Mouse (Mus musculus): Measurements from ENCODE around the gene Rasa3. TPM values are rescaled to one million over a fixed set of nuclear protein-coding genes. Genes with fewer than 3 reads are reported as not detected.

The Rasa3 gene
- polyA plus RNA-seq, 1 experiment from 2014 or later, result 14.0 TPM

- no peak for DNase-seq (ENCODE audit: low spot score)
- 91% methylated on average over 9 of the region's 9 CpGs for WGBS
- Histone ChIP-seq H3K4me2 (ENCODE audit: low read length) (no peak overlapping the region), H3K4me1 (replicated peaks; ENCODE audit: insufficient read depth, low read length) (0 out of 2 replicates have a peak, but pooled peaks cover 7% of the 10 kb centered on the region), H3K27ac (no peak overlapping the region), H3K9ac (ENCODE audit: low read depth, low read length) (no peak overlapping the region), H3K4me3 (replicated peaks; ENCODE audit: low read depth, low read length) (no peak overlapping the region), H3K36me3 (ENCODE audit: insufficient read depth, low read length) (no peaks in the 10 kb centered on the region), H3K27me3 (ENCODE audit: insufficient read depth, low read length) (no peaks in the 10 kb centered on the region), H3K9me3 (replicated peaks; ENCODE audit: low read length) (no peaks in the 10 kb centered on the region)
- no peak for TF ChIP-seq CTCF (IDR thresholded peaks at IDR 0.05; ENCODE audit: low read depth)
- no peak for ATAC-seq (replicated peaks; ENCODE audit: low FRiP score, low read depth)
Observed at GRCm38 (mm10) chr8:13620226-13620920, 57.0 kb downstream of the Rasa3 start.

- 82% methylated on average over 17 of the region's 17 CpGs for WGBS
- DNase-seq (ENCODE audit: low spot score), result no peak
- Histone ChIP-seq H3K4me2 (ENCODE audit: low read length) (no peak overlapping the region), H3K27me3 (ENCODE audit: insufficient read depth, low read length) (no peaks in the 10 kb centered on the region), H3K27ac (no peak overlapping the region), H3K4me3 (replicated peaks; ENCODE audit: low read depth, low read length) (no peak overlapping the region), H3K36me3 (ENCODE audit: insufficient read depth, low read length) (0 out of 2 replicates have a peak, but pooled peaks cover 3% of the 10 kb centered on the region), H3K9me3 (replicated peaks; ENCODE audit: low read length) (no peaks in the 10 kb centered on the region), H3K9ac (ENCODE audit: low read depth, low read length) (no peak overlapping the region), H3K4me1 (replicated peaks; ENCODE audit: insufficient read depth, low read length) (0 out of 2 replicates have a peak, but pooled peaks cover 3% of the 10 kb centered on the region)
- ATAC-seq (replicated peaks; ENCODE audit: low FRiP score, low read depth), result no peak
- TF ChIP-seq CTCF (IDR thresholded peaks at IDR 0.05; ENCODE audit: low read depth), result no peak
Observed at GRCm38 (mm10) chr8:13616831-13617505, 60.4 kb downstream of the Rasa3 start.

- WGBS, result 43% methylated on average over 10 of the region's 10 CpGs
- H3K36me3 ChIP-seq (ENCODE audit: insufficient read depth, low read length), result 0 out of 2 replicates have a peak, but pooled peaks cover 3% of the 10 kb centered on the region
- H3K27ac ChIP-seq, result no peak overlapping the region
- H3K4me3 ChIP-seq (replicated peaks; ENCODE audit: low read depth, low read length), result no peak overlapping the region
- ATAC-seq (replicated peaks; ENCODE audit: low FRiP score, low read depth), result no peak; the same call in 1 of the 2 replicates
- TF ChIP-seq CTCF (IDR thresholded peaks at IDR 0.05; ENCODE audit: low read depth), result no peak
- no peaks in the 10 kb centered on the region for H3K9me3 ChIP-seq (replicated peaks; ENCODE audit: low read length)
- no peaks in the 10 kb centered on the region for H3K27me3 ChIP-seq (ENCODE audit: insufficient read depth, low read length)
- H3K4me2 ChIP-seq (ENCODE audit: low read length), result peak overlapping the region; percentile 30; the same call in 1 of the 2 replicates
- no peak overlapping the region for H3K9ac ChIP-seq (ENCODE audit: low read depth, low read length)
- 0 out of 2 replicates have a peak, but pooled peaks cover 3% of the 10 kb centered on the region for H3K4me1 ChIP-seq (replicated peaks; ENCODE audit: insufficient read depth, low read length)
- DNase-seq (ENCODE audit: low spot score), result peak; percentile 49
Observed at GRCm38 (mm10) chr8:13614924-13615391, 62.4 kb downstream of the Rasa3 start.

GRCm38 (mm10) chr8:13614136-13614535 is 63.3 kb downstream of the Rasa3 start:
- ATAC-seq (replicated peaks; ENCODE audit: low FRiP score, low read depth) (no peak), DNase-seq (ENCODE audit: low spot score) (no peak)
- no peak for TF ChIP-seq CTCF (IDR thresholded peaks at IDR 0.05; ENCODE audit: low read depth)
- Histone ChIP-seq H3K4me1 (replicated peaks; ENCODE audit: insufficient read depth, low read length) (0 out of 2 replicates have a peak, but pooled peaks cover 3% of the 10 kb centered on the region), H3K9ac (ENCODE audit: low read depth, low read length) (no peak overlapping the region), H3K9me3 (replicated peaks; ENCODE audit: low read length) (no peaks in the 10 kb centered on the region), H3K27ac (no peak overlapping the region), H3K4me3 (replicated peaks; ENCODE audit: low read depth, low read length) (no peak overlapping the region), H3K4me2 (ENCODE audit: low read length) (no peak overlapping the region), H3K36me3 (ENCODE audit: insufficient read depth, low read length) (0 out of 2 replicates have a peak, but pooled peaks cover 3% of the 10 kb centered on the region), H3K27me3 (ENCODE audit: insufficient read depth, low read length) (no peaks in the 10 kb centered on the region)
- WGBS, result 89% methylated on average over 9 of the region's 9 CpGs

GRCm38 (mm10) chr8:13611702-13612101 is 65.7 kb downstream of the Rasa3 start:
- DNase-seq (ENCODE audit: low spot score) (no peak), ATAC-seq (replicated peaks; ENCODE audit: low FRiP score, low read depth) (no peak)
- no peak overlapping the region for H3K4me2 ChIP-seq (ENCODE audit: low read length)
- 0 out of 2 replicates have a peak, but pooled peaks cover 3% of the 10 kb centered on the region for H3K4me1 ChIP-seq (replicated peaks; ENCODE audit: insufficient read depth, low read length)
- 90% methylated on average over 12 of the region's 12 CpGs for WGBS
- no peaks in the 10 kb centered on the region for H3K27me3 ChIP-seq (ENCODE audit: insufficient read depth, low read length)
- H3K4me3 ChIP-seq (replicated peaks; ENCODE audit: low read depth, low read length), result no peak overlapping the region
- no peak overlapping the region for H3K9ac ChIP-seq (ENCODE audit: low read depth, low read length)
- H3K9me3 ChIP-seq (replicated peaks; ENCODE audit: low read length), result no peaks in the 10 kb centered on the region
- no peak overlapping the region for H3K27ac ChIP-seq
- H3K36me3 ChIP-seq (ENCODE audit: insufficient read depth, low read length), result 0 out of 2 replicates have a peak, but pooled peaks cover 3% of the 10 kb centered on the region
- TF ChIP-seq CTCF (IDR thresholded peaks at IDR 0.05; ENCODE audit: low read depth), result no peak

GRCm38 (mm10) chr8:13609971-13610370 is 67.4 kb downstream of the Rasa3 start:
- TF ChIP-seq CTCF (IDR thresholded peaks at IDR 0.05; ENCODE audit: low read depth), result no peak
- Histone ChIP-seq H3K4me3 (replicated peaks; ENCODE audit: low read depth, low read length) (no peak overlapping the region), H3K9me3 (replicated peaks; ENCODE audit: low read length) (no peaks in the 10 kb centered on the region), H3K27me3 (ENCODE audit: insufficient read depth, low read length) (no peaks in the 10 kb centered on the region), H3K27ac (no peak overlapping the region), H3K4me2 (ENCODE audit: low read length) (no peak overlapping the region), H3K36me3 (ENCODE audit: insufficient read depth, low read length) (0 out of 2 replicates have a peak, but pooled peaks cover 3% of the 10 kb centered on the region), H3K4me1 (replicated peaks; ENCODE audit: insufficient read depth, low read length) (0 out of 2 replicates have a peak, but pooled peaks cover 3% of the 10 kb centered on the region), H3K9ac (ENCODE audit: low read depth, low read length) (no peak overlapping the region)
- no peak for ATAC-seq (replicated peaks; ENCODE audit: low FRiP score, low read depth)
- 77% methylated on average over 5 of the region's 5 CpGs for WGBS
- no peak for DNase-seq (ENCODE audit: low spot score)

All from kidney, postnatal 0 days (tissue).